Mouse (Mus musculus) thymus, postnatal 0 days (tissue): ENCODE measurements at regions not wholly inside any gene's neighbourhood (a gene's known extent, or its start where the extent isn't known, plus 50 kb on each side); places are given as distances from the start of the nearest gene placed in this dataset.

Experiments used
- DNase-seq: peaks from one replicate; pipeline ENCODE4 v3.0.0-alpha.2; 2015; ENCODE audit warnings: low spot score

- DNase-seq, result no peak
Observed at GRCm38 (mm10) chrX:99350233-99350632, 120.8 kb downstream of the Pja1 start.

DNA sequence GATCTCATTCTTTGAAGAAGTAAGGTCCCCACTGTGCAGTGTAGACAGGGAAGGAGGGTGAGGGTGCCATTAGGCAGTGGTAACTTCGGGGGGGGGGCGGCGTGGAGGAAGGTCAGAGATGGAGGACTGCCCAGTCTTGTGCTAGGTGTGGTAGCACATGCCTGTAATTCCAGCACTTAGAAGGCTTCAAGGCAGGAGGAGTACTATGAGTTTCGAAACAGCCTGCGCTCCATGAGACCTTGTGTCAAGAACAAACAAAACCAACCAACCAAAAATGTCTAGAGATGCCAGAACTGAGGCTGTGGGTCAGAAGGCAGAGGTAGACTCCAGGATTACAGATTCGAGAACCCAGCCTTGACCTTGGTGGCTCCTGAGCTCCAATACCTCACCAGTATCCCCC, 130.8 kb downstream of the Pja1 start:
- no peak for DNase-seq

- no peak for DNase-seq
Observed at GRCm38 (mm10) chrX:99339081-99339876, 131.8 kb downstream of the Pja1 start.

- no peak for DNase-seq
Observed at GRCm38 (mm10) chrX:99336616-99337553, 134.2 kb downstream of the Pja1 start.

GRCm38 (mm10) chrX:99335886-99336589, 135.0 kb downstream of the Pja1 start:
- no peak for DNase-seq

GRCm38 (mm10) chrX:99332457-99332770, 138.7 kb downstream of the Pja1 start:
- DNase-seq, result no peak

- no peak for DNase-seq
Observed at GRCm38 (mm10) chrX:99331764-99332456, 139.2 kb downstream of the Pja1 start.

- DNase-seq, result no peak
Observed at GRCm38 (mm10) chrX:99330386-99330785, 140.7 kb downstream of the Pja1 start.

DNA sequence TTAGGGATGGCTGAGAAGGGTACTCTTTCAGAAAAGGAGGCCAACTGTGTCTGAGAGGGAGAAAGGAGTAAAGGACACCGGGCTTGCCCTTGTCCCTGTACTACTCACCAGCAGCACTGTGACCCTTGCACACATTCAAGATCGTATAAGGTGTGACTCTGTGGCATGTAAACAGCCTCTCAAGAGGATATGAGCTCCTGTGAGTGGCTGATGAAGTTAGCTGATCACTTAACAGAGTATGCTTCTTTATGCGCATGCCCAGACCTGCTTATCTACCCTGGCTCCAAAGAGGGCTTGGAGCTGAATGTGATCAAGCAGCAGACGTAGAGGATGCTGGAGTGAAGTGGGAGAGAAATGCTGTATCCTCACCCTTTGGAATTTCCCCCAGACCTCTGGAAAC, 142.5 kb downstream of the Pja1 start:
- no peak for DNase-seq

DNA sequence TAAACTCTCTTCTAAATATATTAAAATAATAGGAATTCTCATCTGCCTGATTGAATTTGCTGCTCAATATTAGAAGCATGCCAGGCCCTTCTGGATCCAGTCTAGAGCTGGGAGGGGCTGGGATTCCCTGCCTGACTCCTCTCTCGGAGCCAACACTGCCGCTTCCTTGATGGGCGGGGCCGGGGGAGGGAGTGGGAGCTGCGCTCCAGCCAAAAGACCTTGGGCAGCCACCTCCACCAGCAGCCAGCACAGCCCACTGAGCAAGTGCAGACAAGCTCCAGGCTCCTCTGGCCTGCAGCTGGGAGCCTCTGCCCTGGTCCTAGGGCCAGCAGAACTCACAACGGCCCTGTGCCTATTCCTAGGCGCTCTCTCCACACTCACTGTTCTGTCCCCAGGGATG, 144.9 kb downstream of the Pja1 start:
- DNase-seq, result no peak

- no peak for DNase-seq
Observed at GRCm38 (mm10) chrX:99325460-99325859, 145.6 kb downstream of the Pja1 start.

DNA sequence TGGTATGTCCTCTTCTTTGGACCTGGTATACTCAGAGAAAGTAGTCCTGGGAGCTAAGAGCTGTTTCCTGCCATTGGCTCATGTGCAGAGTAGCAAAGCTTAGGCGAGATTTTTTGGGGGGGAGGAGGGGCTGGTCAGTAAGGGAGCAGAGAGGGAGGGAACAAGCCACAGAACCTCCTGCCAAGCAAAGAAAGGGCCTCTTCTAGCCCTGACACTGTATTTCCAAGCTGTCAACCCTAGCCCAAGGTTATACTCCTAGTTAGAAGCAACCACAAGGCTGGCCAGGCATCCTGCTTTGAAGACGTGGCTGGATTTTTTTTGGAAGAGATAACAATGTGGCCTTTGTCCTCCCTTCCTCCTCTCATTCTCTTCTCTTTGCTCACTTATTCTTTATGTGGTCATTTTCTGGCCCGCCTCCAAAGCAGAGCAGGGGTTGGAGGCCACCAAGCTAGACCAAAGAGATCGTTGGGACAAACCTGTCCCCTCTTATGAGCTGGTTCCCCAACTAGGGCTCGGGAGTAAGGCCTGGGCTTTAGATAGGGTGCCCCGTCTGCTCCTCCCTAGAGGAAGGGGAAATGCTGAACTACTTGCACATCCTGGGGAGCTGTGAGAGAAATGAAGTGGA, 146.4 kb downstream of the Pja1 start:
- no peak for DNase-seq

- no peak for DNase-seq
Observed at GRCm38 (mm10) chrX:99319791-99320190, 151.3 kb downstream of the Pja1 start.

- no peak for DNase-seq
Observed at GRCm38 (mm10) chrX:99319163-99319562, 151.9 kb downstream of the Pja1 start.

GRCm38 (mm10) chrX:99318141-99318540, 152.9 kb downstream of the Pja1 start:
- no peak for DNase-seq

- DNase-seq, result no peak
Observed at GRCm38 (mm10) chrX:99317736-99318135, 153.3 kb downstream of the Pja1 start.

- DNase-seq, result no peak
Observed at GRCm38 (mm10) chrX:99316410-99317056, 154.5 kb downstream of the Pja1 start.

DNA sequence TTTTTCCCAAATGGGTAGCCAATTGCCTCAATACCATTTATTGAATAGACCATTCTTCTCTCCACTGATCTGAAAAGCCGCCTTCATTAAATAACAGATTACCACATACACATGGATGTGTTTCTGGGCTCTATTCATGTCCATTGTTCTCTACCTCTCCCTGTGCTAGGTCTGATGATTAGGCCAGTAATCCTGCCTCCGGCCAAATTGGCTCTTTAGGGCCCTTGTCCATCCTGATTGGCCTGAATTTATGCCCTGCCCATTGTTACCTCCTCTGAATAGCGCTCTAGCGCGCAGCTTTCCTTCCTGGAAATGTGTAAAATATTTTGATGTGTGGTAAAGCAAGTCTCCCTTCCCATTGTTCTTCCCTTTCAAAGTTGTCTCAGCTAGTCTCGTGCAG, 163.2 kb downstream of the Efnb1 start:
- no peak for DNase-seq

GRCm38 (mm10) chrX:99294726-99295125, 158.8 kb downstream of the Efnb1 start:
- DNase-seq, result no peak

DNA sequence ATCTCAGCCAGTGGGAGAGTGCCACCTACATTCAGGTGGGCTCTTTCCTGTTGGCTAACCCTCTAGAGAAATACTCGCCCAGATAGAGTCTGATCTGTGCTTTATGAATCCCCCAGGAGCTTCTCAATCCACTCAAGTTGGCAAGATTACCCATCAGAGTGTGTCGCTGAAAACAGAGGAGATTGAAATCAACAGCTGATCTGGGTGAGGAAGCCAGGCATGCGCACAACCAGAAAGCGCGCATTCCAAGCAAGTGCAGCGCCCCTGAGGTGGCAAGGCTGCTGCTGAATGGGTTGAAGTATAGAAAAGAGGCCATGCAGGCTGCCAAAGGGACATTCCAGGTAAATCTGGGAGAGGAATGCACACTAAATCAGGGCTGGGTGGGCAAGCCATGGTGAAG, 158.0 kb downstream of the Efnb1 start:
- DNase-seq, result no peak
